Mouse (Mus musculus) liver, adult 2 months (tissue): ENCODE measurements around the gene Trim2. TPM values are rescaled to one million over a fixed set of nuclear protein-coding genes. Genes with fewer than 3 reads are reported as not detected.

Experiments used
- DNase-seq: peaks from one replicate; pipeline ENCODE4 v3.0.0-alpha.2; 2011; ENCODE audit warnings: low read depth, low spot score; ENCODE audit errors: extremely low read depth
- H3K27ac ChIP-seq: fragments of 200-500 bp; replicated peaks from 2 replicates; pipeline ENCODE4 v1.5.1; 2012; ENCODE audit warnings: low read depth, mild to moderate bottlenecking, control low read depth, inconsistent platforms, low read length; ENCODE audit not compliant: insufficient read depth
- H3K27me3 ChIP-seq: fragments of 200-500 bp; 2 replicates; pipeline ENCODE4 v1.6.1; 2012; ENCODE audit warnings: mild to moderate bottlenecking, moderate library complexity, low read length, inconsistent platforms; ENCODE audit not compliant: control insufficient read depth, insufficient read depth
- H3K36me3 ChIP-seq: fragments of 200-500 bp; 2 replicates; pipeline ENCODE4 v1.6.1; 2012; ENCODE audit warnings: low read length, inconsistent platforms; ENCODE audit not compliant: control insufficient read depth, insufficient read depth
- H3K4me1 ChIP-seq: fragments of 200-500 bp; 2 replicates; pipeline ENCODE4 v1.6.1; 2011; ENCODE audit warnings: low read length; ENCODE audit not compliant: control insufficient read depth, insufficient read depth
- H3K4me3 ChIP-seq: fragments of 200-500 bp; 2 replicates; pipeline ENCODE4 v1.5.1; 2011; ENCODE audit warnings: low read depth, mild to moderate bottlenecking, control low read depth, low read length, moderate library complexity; ENCODE audit not compliant: insufficient read depth
- H3K79me2 ChIP-seq: fragments of 200-500 bp; 2 replicates; pipeline ENCODE4 v1.6.1; 2012; ENCODE audit warnings: inconsistent platforms, mild to moderate bottlenecking, low read length, moderate library complexity; ENCODE audit not compliant: control insufficient read depth, insufficient read depth
- H3K9ac ChIP-seq: fragments of 200-500 bp; 2 replicates; pipeline ENCODE4 v1.6.1; 2012; ENCODE audit warnings: low read depth, mild to moderate bottlenecking, control low read depth, inconsistent platforms, low read length
- CTCF ChIP-seq: fragments of 200-500 bp; IDR thresholded peaks from 2 replicates; pipeline ENCODE4 v1.5.1; 2011; ENCODE audit warnings: low read depth, low read length, control low read depth
- POLR2A ChIP-seq: fragments of 200-500 bp; IDR thresholded peaks from 2 replicates; pipeline ENCODE4 v1.6.1; 2011; ENCODE audit warnings: low read length, control low read depth; ENCODE audit not compliant: insufficient read depth; ENCODE audit errors: extremely low read depth
- WGBS: fragments of 180-500 bp; shearing (Covaris S2); methylation state at CpG from one replicate; pipeline ENCODE4 v1.1.7; 2018; 5-methylcytosine and 5-hydroxymethylcytosine counted together
- polyA plus RNA-seq: library from polyadenylated mRNA; depleted of rRNA; stranded (reverse); fragments of >200 nt; gene quantifications from 2 replicates; pipeline ENCODE4 v1.2.3, GENCODE M21; 2012
- total RNA-seq: library from RNA; depleted of rRNA; stranded (reverse); fragments of >200 nt; gene quantifications from 2 replicates; pipeline ENCODE4 v1.2.3, GENCODE M21; 2014

Gene Trim2
- total and polyA plus RNA-seq, 2 experiments, result 10.0 to 27.4 TPM

- WGBS, result 80% methylated on average over 4 of the region's 4 CpGs
- no peaks in the 10 kb centered on the region for H3K79me2 ChIP-seq
- peaks cover 6% of the 10 kb centered on the region for H3K36me3 ChIP-seq
- no peaks in the 10 kb centered on the region for H3K27me3 ChIP-seq
- DNase-seq, result no peak
- no peak overlapping the region for H3K27ac ChIP-seq
- H3K9ac ChIP-seq, result no peak overlapping the region
- TF ChIP-seq POLR2A (no peak), CTCF (no peak)
- H3K4me3 ChIP-seq, result no peak overlapping the region
- H3K4me1 ChIP-seq, result no peaks in the 10 kb centered on the region
These were observed 148.9 kb downstream of the Trim2 start for GRCm38 (mm10) chr3:84157559-84158350.

GRCm38 (mm10) chr3:84157011-84157410, 149.7 kb downstream of the Trim2 start:
- no peak overlapping the region for H3K27ac ChIP-seq
- TF ChIP-seq POLR2A (no peak), CTCF (no peak)
- no peaks in the 10 kb centered on the region for H3K4me1 ChIP-seq
- DNase-seq, result no peak
- H3K79me2 ChIP-seq, result no peaks in the 10 kb centered on the region
- peaks cover 6% of the 10 kb centered on the region for H3K36me3 ChIP-seq
- H3K9ac ChIP-seq, result no peak overlapping the region
- WGBS, result 95% methylated on average over 4 of the region's 4 CpGs
- H3K4me3 ChIP-seq, result no peak overlapping the region
- H3K27me3 ChIP-seq, result no peaks in the 10 kb centered on the region

GRCm38 (mm10) chr3:84156105-84156504, 150.6 kb downstream of the Trim2 start:
- no peaks in the 10 kb centered on the region for H3K27me3 ChIP-seq
- 71% methylated on average over 6 of the region's 6 CpGs for WGBS
- H3K4me3 ChIP-seq, result no peak overlapping the region
- H3K36me3 ChIP-seq, result peaks cover 4% of the 10 kb centered on the region
- H3K9ac ChIP-seq, result no peak overlapping the region
- H3K27ac ChIP-seq, result no peak overlapping the region
- H3K4me1 ChIP-seq, result no peaks in the 10 kb centered on the region
- no peak for DNase-seq
- no peaks in the 10 kb centered on the region for H3K79me2 ChIP-seq
- TF ChIP-seq CTCF, result no peak
- no peak for TF ChIP-seq POLR2A

GRCm38 (mm10) chr3:84155558-84156006, 151.1 kb downstream of the Trim2 start, which contains the start of gene Mnd1:
Mnd1 (minus strand) TSS chr3:84155786.
- peak; percentile 89 for DNase-seq
- Histone ChIP-seq H3K4me1 (no peaks in the 10 kb centered on the region), H3K9ac (peak within 1 kb of the TSS; percentile 69), H3K27ac (peak within 1 kb of the TSS; percentile 70), H3K79me2 (no peaks in the 10 kb centered on the region), H3K4me3 (peak within 1 kb of the TSS; percentile 56), H3K27me3 (no peaks in the 10 kb centered on the region), H3K36me3 (peaks cover 4% of the 10 kb centered on the region)
- WGBS, result under 1% methylated on average over 29 of the region's 29 CpGs
- TF ChIP-seq POLR2A, result 0 out of 2 replicates have a peak, but pooled peaks have one; percentile 31
- TF ChIP-seq CTCF, result peak; percentile 87

- 0% methylated on average over 27 of the region's 27 CpGs for WGBS
- Histone ChIP-seq H3K27me3 (no peaks in the 10 kb centered on the region), H3K36me3 (peaks cover 4% of the 10 kb centered on the region), H3K4me1 (no peaks in the 10 kb centered on the region), H3K27ac (peak overlapping the region; percentile 70), H3K79me2 (no peaks in the 10 kb centered on the region), H3K4me3 (peak overlapping the region; percentile 56), H3K9ac (peak overlapping the region; percentile 69)
- TF ChIP-seq POLR2A, result no peak
- no peak for TF ChIP-seq CTCF
- DNase-seq, result peak; percentile 61
These were observed 151.5 kb downstream of the Trim2 start for GRCm38 (mm10) chr3:84155146-84155545.

- Histone ChIP-seq H3K27ac (peak overlapping the region; percentile 60), H3K79me2 (no peaks in the 10 kb centered on the region), H3K4me3 (0 out of 2 replicates have a peak overlapping the region, but pooled peaks have one; percentile 21), H3K36me3 (peaks cover 1% of the 10 kb centered on the region; the same call in 1 of the 2 replicates), H3K27me3 (no peaks in the 10 kb centered on the region), H3K4me1 (no peaks in the 10 kb centered on the region), H3K9ac (no peak overlapping the region)
- DNase-seq, result peak; percentile 71
- 7% methylated on average over 12 of the region's 12 CpGs for WGBS
- no peak for TF ChIP-seq POLR2A
- TF ChIP-seq CTCF, result no peak
These were observed 151.9 kb downstream of the Trim2 start for GRCm38 (mm10) chr3:84154721-84155141.
